Mouse (Mus musculus) neural tube, embryonic 13.5 days (tissue): Measurements from ENCODE around the gene Olfr631. TPM values are rescaled to one million over a fixed set of nuclear protein-coding genes. Genes with fewer than 3 reads are reported as not detected.
"Not testable (repeated sequence)": the region's sequence is repeated elsewhere in the genome, so short reads cannot be mapped to it uniquely, and the experiment has no call there.

Experiments used
- ATAC-seq: fragments of 200-750 bp; cut with Nextera tagmentation; 2 replicates; pipeline ENCODE4 v1.8.0; 2017; ENCODE audit warnings: low read depth, mild to moderate bottlenecking, moderate TSS enrichment, moderate library complexity
- H3K27ac ChIP-seq: fragments of 300-500 bp; sonication (generic); replicated peaks from 2 replicates; pipeline ENCODE4 v1.5.1; 2015; ENCODE audit warnings: moderate library complexity, mild to moderate bottlenecking, inconsistent platforms
- H3K27me3 ChIP-seq: fragments of 300-500 bp; sonication (generic); 2 replicates; pipeline ENCODE4 v1.6.1; 2015; ENCODE audit warnings: mild to moderate bottlenecking, inconsistent platforms
- H3K36me3 ChIP-seq: fragments of 300-500 bp; sonication (generic); 2 replicates; pipeline ENCODE4 v1.6.1; 2015; ENCODE audit warnings: mild to moderate bottlenecking, inconsistent platforms
- H3K4me1 ChIP-seq: fragments of 300-500 bp; sonication (generic); replicated peaks from 2 replicates; pipeline ENCODE4 v1.6.1; 2015; ENCODE audit warnings: inconsistent platforms
- H3K4me2 ChIP-seq: fragments of 300-500 bp; sonication (generic); 2 replicates; pipeline ENCODE4 v1.6.1; 2015; ENCODE audit warnings: inconsistent platforms, mild to moderate bottlenecking, moderate library complexity
- H3K4me3 ChIP-seq: fragments of 300-500 bp; sonication (generic); 2 replicates; pipeline ENCODE4 v1.5.1; 2015; ENCODE audit warnings: mild to moderate bottlenecking, inconsistent platforms
- H3K9ac ChIP-seq: fragments of 300-500 bp; sonication (generic); 2 replicates; pipeline ENCODE4 v1.6.1; 2015; ENCODE audit warnings: moderate library complexity, mild to moderate bottlenecking, inconsistent platforms
- H3K9me3 ChIP-seq: fragments of 300-500 bp; sonication (generic); 2 replicates; pipeline ENCODE4 v1.6.1; 2016; ENCODE audit warnings: inconsistent platforms
- WGBS: fragments of 180-500 bp; shearing (Covaris S2); methylation state at CpG from one replicate; pipeline ENCODE4 v1.1.7; 2015; 5-methylcytosine and 5-hydroxymethylcytosine counted together
- polyA plus RNA-seq: library from polyadenylated mRNA; unstranded; fragments of >200 nt; fragmentation: Nextera tagmentation; extraction: Ambion mirVana; gene quantifications from 2 replicates; pipeline ENCODE4 v1.2.1, GENCODE M21; 2015

Gene Olfr631
- not detected in 2 replicates for polyA plus RNA-seq

DNA sequence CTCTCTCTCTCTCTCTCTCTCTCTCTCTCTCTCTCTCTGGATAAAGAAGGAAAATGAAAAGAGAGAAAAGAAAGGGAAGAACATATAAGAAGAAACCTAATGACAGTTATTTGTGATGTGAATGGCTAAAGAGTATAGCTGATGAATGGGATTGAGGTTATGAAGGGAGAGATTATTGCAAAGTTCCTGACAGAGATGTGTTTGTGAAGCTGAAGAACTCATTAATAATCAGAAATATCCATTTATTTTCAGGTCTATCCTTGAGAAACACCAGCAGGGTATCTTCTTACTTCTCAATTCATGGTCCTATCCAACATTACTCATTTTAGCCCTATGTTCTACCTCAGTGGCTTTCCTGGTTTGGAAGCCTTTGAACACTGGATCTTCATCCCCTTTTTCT, at the start of gene Olfr631:
TSS of gene Olfr631 (plus strand) at position 301 of the 400 bp plus-strand sequence.
- no peak within 1 kb of the TSS for H3K4me2 ChIP-seq
- no peak within 1 kb of the TSS for H3K27ac ChIP-seq
- H3K27me3 ChIP-seq = no peaks in the 10 kb centered on the region

DNA sequence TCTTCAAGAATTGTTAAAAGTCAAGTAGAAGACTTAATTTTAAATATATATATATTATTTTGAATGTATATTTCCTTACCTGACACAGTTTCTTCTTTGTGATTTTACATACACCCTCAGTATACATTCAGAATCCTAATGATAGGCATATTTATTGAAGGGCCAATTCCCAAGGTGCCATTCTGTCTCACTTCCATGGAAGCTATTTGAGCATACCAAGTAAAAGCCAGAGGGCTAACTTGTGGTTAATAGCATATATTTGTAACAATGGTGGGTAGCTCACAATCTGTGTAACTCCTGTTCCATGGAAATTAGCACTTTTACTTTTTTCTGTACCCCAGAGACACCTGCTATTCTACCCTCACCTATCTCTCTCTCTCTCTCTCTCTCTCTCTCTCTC, 42.5 kb upstream of the Olfr631 start, which contains the start of gene Olfr66:
TSS of gene Olfr66 (minus strand) at position 101 of the 400 bp plus-strand sequence.
- H3K9me3 ChIP-seq = no peaks in the 10 kb centered on the region

More for the DNA sequence above, at the start of gene Olfr631:
- H3K9ac ChIP-seq = no peak within 1 kb of the TSS
- H3K9me3 ChIP-seq = no peaks in the 10 kb centered on the region
- no peak for ATAC-seq
- no peaks in the 10 kb centered on the region for H3K36me3 ChIP-seq
- no peak within 1 kb of the TSS for H3K4me3 ChIP-seq
- no peaks in the 10 kb centered on the region for H3K4me1 ChIP-seq

DNA sequence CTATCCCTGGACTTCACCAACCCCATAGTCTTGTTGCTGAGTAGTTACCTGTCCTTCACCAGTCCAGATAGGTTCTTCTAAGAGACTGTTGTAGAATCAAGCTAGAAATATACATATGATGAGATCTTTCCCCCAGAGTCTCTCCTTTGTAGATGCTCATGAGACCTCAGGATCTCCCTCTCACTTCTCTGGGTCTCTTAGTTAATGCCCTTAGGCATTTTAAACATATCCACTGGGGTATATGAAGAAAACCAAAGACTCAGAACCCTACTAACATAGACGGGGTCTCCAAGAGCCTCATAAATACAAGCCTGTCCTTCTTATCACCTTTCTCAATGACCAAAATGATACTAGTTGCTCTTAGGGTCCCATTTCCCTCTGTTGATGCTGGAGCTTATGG, 34.2 kb upstream of the Olfr631 start, which contains the start of gene Olfr64:
TSS of gene Olfr64 (minus strand) at position 101 of the 400 bp plus-strand sequence.
- 74% methylated on average over 1 of the region's 1 CpGs for WGBS
- ATAC-seq = no peak
- Histone ChIP-seq H3K36me3 (no peaks in the 10 kb centered on the region), H3K27me3 (no peaks in the 10 kb centered on the region), H3K9me3 (no peaks in the 10 kb centered on the region), H3K4me1 (no peaks in the 10 kb centered on the region), H3K9ac (no peak within 1 kb of the TSS), H3K4me3 (no peak within 1 kb of the TSS), H3K4me2 (no peak within 1 kb of the TSS), H3K27ac (no peak within 1 kb of the TSS)

More for the DNA sequence above, 42.5 kb upstream of the Olfr631 start, which contains the start of gene Olfr66:
- Histone ChIP-seq H3K4me3 (no peak within 1 kb of the TSS), H3K27ac (no peak within 1 kb of the TSS), H3K27me3 (no peaks in the 10 kb centered on the region), H3K4me1 (no peaks in the 10 kb centered on the region), H3K36me3 (no peaks in the 10 kb centered on the region), H3K4me2 (no peak within 1 kb of the TSS), H3K9ac (no peak within 1 kb of the TSS)
- ATAC-seq = no peak

GRCm38 (mm10) chr7:103903187-103903586, 25.4 kb upstream of the Olfr631 start, which contains the start of gene Olfr65:
TSS of gene Olfr65 (plus strand) at chr7:103903487.
- 83% methylated on average over 2 of the region's 2 CpGs for WGBS
- Histone ChIP-seq H3K27ac (no peak within 1 kb of the TSS), H3K9ac (no peak within 1 kb of the TSS), H3K9me3 (no peaks in the 10 kb centered on the region), H3K36me3 (no peaks in the 10 kb centered on the region), H3K4me2 (no peak within 1 kb of the TSS), H3K27me3 (no peaks in the 10 kb centered on the region), H3K4me3 (no peak within 1 kb of the TSS), H3K4me1 (no peaks in the 10 kb centered on the region)
- no peak for ATAC-seq

DNA sequence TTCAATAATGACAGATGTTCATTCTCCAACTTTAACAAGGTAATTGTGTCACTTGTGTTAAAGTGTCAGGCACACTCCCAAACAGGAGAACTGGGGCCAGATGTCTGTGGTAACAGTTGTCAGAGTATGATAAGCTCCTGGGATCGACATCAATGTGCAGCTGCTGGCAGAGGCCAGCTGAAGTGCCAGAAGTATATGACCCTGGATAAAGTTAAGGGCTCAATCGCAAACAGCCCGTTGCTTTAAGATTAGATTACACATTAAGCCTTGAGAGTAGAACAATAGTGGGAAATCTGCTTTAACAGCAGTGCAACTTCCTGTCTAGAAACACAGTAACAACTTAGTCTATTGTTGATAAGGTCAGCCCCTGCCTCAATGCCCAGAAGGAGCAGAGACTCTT, 18.6 kb upstream of the Olfr631 start:
- ATAC-seq = no peak
- Histone ChIP-seq H3K27me3 (no peaks in the 10 kb centered on the region), H3K4me1 (no peaks in the 10 kb centered on the region), H3K9ac (no peak overlapping the region), H3K36me3 (no peaks in the 10 kb centered on the region), H3K4me2 (no peak overlapping the region), H3K4me3 (no peak overlapping the region), H3K9me3 (no peaks in the 10 kb centered on the region), H3K27ac (no peak overlapping the region)
- 55% methylated on average over 3 of the region's 3 CpGs for WGBS

- Histone ChIP-seq H3K4me3 (no peak overlapping the region), H3K27me3 (no peaks in the 10 kb centered on the region), H3K9ac (no peak overlapping the region), H3K36me3 (no peaks in the 10 kb centered on the region), H3K27ac (no peak overlapping the region), H3K4me1 (no peaks in the 10 kb centered on the region), H3K4me2 (no peak overlapping the region), H3K9me3 (no peaks in the 10 kb centered on the region)
- WGBS = 49% methylated on average over 8 of the region's 8 CpGs
- ATAC-seq = no peak
Measured at GRCm38 (mm10) chr7:103912969-103913511, 15.6 kb upstream of the Olfr631 start.

DNA sequence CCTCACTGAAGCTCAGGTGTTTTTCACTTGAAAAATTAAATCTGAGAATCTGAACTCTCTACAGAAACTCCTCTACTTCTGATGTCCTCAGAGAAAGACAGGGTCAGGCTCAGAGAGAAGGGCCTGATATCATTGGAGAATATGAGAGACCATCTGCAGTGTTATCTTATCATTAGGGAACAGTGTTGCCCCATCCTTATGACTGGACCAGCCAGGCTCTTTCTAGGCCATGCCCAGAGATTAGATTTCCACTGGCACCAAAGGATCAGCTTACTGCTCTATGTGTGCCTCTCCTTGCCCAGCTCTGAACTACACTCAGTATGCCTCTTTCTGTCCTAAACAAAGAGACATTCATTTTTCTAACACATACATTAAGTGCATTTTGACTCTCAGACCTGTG, 13.3 kb upstream of the Olfr631 start:
- H3K36me3 ChIP-seq = no peaks in the 10 kb centered on the region
- no peak overlapping the region for H3K9ac ChIP-seq
- ATAC-seq = no peak

GRCm38 (mm10) chr7:103934264-103934663, 5.6 kb downstream of the Olfr631 start, which contains the start of gene Olfr632:
TSS of gene Olfr632 (plus strand) at chr7:103934347.
- WGBS = 75% methylated on average over 2 of the region's 2 CpGs
- Histone ChIP-seq H3K4me2 (no peak within 1 kb of the TSS), H3K4me3 (no peak within 1 kb of the TSS), H3K4me1 (no peaks in the 10 kb centered on the region), H3K27ac (no peak within 1 kb of the TSS), H3K36me3 (no peaks in the 10 kb centered on the region), H3K9ac (no peak within 1 kb of the TSS), H3K9me3 (no peaks in the 10 kb centered on the region), H3K27me3 (no peaks in the 10 kb centered on the region)
- ATAC-seq = no peak

More for the DNA sequence above, 13.3 kb upstream of the Olfr631 start:
- no peak overlapping the region for H3K4me2 ChIP-seq
- no peaks in the 10 kb centered on the region for H3K9me3 ChIP-seq
- no peak overlapping the region for H3K27ac ChIP-seq
- H3K27me3 ChIP-seq = no peaks in the 10 kb centered on the region
- H3K4me3 ChIP-seq = no peak overlapping the region
- H3K4me1 ChIP-seq = no peaks in the 10 kb centered on the region

- WGBS = 25% methylated on average over 2 of the region's 2 CpGs
- no peak for ATAC-seq
Measured at GRCm38 (mm10) chr7:103942730-103943129, 14.1 kb downstream of the Olfr631 start.

DNA sequence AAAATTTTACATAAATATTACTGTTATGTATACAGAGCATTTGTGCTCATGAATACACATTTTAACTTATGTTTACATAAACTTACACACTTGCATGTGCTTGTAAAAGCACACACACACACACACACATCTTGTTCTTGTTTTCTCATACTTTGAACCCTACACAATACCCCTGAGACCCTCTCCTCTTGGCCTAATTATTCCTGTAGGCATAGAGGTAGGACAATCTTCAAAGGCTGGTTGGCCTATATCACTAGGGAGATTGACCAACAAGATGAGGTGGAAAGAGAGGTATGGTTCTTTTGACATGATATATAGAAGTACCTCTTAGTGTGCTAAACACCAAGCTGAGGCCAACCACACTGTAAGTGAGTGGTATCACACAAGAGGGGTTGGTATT, 15.5 kb downstream of the Olfr631 start, which contains the start of gene Olfr633:
TSS of gene Olfr633 (plus strand) at position 301 of the 400 bp plus-strand sequence.
- Histone ChIP-seq H3K9ac (no peak within 1 kb of the TSS), H3K9me3 (no peaks in the 10 kb centered on the region), H3K27ac (no peak within 1 kb of the TSS), H3K36me3 (no peaks in the 10 kb centered on the region), H3K4me1 (no peaks in the 10 kb centered on the region), H3K27me3 (no peaks in the 10 kb centered on the region), H3K4me3 (no peak within 1 kb of the TSS), H3K4me2 (no peak within 1 kb of the TSS)
- no peak for ATAC-seq

More at GRCm38 (mm10) chr7:103942730-103943129, 14.1 kb downstream of the Olfr631 start:
- Histone ChIP-seq H3K36me3 (no peaks in the 10 kb centered on the region), H3K9me3 (no peaks in the 10 kb centered on the region), H3K4me1 (no peaks in the 10 kb centered on the region), H3K4me2 (no peak overlapping the region), H3K27me3 (no peaks in the 10 kb centered on the region), H3K4me3 (no peak overlapping the region), H3K27ac (no peak overlapping the region), H3K9ac (no peak overlapping the region)

DNA sequence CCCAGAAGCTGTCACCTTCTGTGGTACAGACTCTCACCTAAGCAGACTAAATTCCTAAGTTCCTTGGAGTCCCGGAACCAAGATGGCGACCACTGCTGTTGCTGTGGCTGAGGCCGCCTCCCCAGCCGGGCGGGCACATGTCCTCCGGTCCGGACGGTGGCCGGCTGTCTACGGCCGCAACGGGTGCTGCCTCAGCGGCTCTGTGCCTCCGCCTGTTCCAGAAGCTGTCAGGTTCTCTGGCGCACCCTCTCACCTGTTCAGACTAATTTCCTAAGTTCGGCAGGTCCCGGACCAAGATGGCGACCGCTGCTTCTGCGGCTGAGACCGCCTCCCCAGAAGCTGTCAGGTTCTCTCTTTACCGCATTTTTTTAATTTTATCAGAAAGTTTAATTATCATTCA, 38.2 kb downstream of the Olfr631 start:
- H3K4me2 ChIP-seq, H3K27ac ChIP-seq, H3K9me3 ChIP-seq, H3K4me1 ChIP-seq, H3K9ac ChIP-seq, H3K36me3 ChIP-seq, H3K27me3 ChIP-seq, ATAC-seq, H3K4me3 ChIP-seq: not testable (repeated sequence)
- WGBS = 97% methylated on average over 22 of the region's 22 CpGs

DNA sequence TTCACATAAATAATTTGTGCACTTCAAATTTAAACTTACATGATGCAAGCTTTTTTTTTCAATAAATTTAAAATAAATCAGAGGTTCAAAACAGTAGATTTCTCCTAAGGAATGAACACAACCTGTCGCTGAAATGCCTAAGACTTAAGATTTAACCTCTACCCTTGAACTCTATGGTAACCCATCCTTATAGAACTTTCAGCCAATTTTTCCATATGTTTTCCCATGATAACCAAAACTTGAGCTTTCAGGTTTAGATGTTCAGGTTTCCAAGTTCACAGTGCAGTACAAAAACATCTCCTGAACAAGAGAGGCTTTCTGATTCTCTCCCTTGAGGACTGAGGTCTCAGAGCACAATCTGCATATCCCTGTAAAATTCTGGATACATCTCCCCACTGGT, 42.2 kb downstream of the Olfr631 start, which contains the start of gene Olfr635:
TSS of gene Olfr635 (plus strand) at position 301 of the 400 bp plus-strand sequence.
- ATAC-seq = no peak
- 75% methylated on average over 1 of the region's 1 CpGs for WGBS
- Histone ChIP-seq H3K4me2 (no peak within 1 kb of the TSS), H3K4me1 (no peaks in the 10 kb centered on the region), H3K4me3 (no peak within 1 kb of the TSS), H3K9ac (no peak within 1 kb of the TSS), H3K9me3 (no peaks in the 10 kb centered on the region), H3K27me3 (no peaks in the 10 kb centered on the region), H3K27ac (no peak within 1 kb of the TSS), H3K36me3 (no peaks in the 10 kb centered on the region)

DNA sequence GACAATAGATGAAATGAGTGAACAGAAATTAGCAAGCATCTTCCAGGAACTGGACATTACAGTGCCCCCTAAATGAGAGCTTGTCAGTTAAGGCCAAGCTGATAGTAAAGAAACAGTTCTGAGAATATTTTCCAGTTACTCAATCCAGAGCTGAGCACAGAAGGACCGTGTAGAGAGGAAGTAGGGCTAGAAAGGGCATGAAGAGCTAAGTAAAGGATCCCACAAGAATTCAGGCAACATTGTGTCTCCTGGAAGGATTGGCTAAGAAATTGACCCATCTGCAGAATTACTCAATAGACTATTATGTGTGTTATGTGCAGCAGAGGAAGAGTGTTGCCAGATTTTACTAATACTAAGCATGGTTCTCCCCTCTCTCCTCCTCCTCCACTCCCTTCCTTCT, 43.2 kb downstream of the Olfr631 start:
- H3K27me3 ChIP-seq = no peaks in the 10 kb centered on the region
- ATAC-seq = no peak
- H3K36me3 ChIP-seq = no peaks in the 10 kb centered on the region
- no peaks in the 10 kb centered on the region for H3K4me1 ChIP-seq
- no peak overlapping the region for H3K4me2 ChIP-seq
- no peak overlapping the region for H3K9ac ChIP-seq
- 78% methylated on average over 1 of the region's 1 CpGs for WGBS
- no peaks in the 10 kb centered on the region for H3K9me3 ChIP-seq
- H3K4me3 ChIP-seq = no peak overlapping the region
- no peak overlapping the region for H3K27ac ChIP-seq
